Mouse (Mus musculus) kidney, adult 18-20 months (tissue): ENCODE measurements around the gene Akap1.

ENCODE experiments used
- DNase-seq: peaks from one replicate; pipeline ENCODE4 v3.0.0; 2021

Akap1 gene

GRCm38 (mm10) chr11:88873667-88874030, 9.3 kb upstream of the Akap1 start:
- no peak for DNase-seq

DNA sequence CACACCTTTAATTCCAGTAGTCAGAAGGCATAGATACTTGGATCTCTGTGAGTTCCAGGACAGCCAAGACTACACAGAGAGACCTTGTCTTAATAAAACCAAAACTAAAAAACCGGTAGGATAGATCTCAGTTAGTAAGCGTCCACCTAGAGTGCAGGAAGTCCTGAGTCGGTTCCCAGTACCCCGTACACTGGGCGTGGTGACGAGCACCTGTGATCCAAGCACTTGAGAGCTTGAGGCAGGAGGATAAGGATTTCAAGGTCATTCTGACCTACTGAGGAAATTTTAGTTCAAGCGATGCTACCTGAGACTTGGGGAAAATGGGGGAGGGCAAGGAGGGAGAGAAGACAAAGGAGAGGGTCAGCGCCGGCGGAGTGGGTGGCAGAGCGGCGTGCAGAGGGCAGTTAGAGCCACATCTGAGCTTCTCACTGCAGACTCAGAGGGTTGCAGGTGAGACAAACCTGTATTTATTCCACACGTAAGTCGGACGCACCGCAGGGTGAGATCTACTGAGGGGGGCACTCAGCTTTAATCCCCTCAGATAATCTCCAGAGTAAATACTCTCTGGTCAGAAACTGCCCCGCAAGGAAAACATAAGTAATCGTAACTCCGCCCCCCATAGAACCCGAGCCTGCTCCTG, 8.8 kb upstream of the Akap1 start:
- no peak for DNase-seq

DNA sequence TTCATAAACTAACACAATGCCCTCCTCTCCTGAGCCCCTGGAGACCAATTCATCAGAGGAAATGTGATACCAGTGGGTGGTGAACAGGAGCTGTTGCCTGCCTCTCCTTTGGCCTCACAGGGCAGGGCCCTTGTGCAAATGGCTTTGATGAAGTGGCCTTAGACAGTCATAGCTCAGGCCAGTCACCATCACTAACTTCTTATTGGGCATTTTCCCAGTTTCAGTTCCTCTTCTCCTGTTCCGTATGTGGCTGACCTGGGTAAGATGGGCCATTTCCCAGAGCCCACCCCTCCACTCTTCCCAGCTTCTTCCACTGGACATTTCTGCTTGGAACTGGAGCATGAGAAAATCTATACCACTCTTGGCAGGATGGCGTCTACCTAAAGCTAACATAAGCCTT, 5.1 kb upstream of the Akap1 start:
- DNase-seq: no peak

GRCm38 (mm10) chr11:88863904-88864457, 405 bp downstream of the Akap1 start:
- DNase-seq: peak; percentile 72

GRCm38 (mm10) chr11:88863071-88863903, 1.1 kb downstream of the Akap1 start:
- DNase-seq: peak; percentile 65

- no peak for DNase-seq
Observed at GRCm38 (mm10) chr11:88862355-88862754, 2.0 kb downstream of the Akap1 start.

DNA sequence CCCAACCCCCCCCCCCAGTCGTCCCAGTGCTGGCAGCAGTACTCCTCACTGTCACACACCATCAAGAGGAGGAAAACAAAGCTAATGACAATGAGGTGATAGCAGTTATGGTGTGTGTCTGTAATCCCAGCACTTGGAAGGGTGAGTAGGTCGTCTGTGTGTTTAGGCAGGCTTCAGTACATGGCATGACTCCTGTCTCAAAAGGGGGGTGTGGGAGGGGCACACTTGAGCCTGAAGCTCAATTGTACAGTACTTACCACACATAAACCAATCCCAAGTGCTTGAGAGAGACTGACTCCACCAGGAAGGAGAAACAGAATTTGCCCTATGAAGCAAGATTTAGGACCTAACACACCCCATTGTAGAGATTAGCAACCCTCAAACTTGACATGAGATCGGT, 3.3 kb downstream of the Akap1 start:
- no peak for DNase-seq

DNA sequence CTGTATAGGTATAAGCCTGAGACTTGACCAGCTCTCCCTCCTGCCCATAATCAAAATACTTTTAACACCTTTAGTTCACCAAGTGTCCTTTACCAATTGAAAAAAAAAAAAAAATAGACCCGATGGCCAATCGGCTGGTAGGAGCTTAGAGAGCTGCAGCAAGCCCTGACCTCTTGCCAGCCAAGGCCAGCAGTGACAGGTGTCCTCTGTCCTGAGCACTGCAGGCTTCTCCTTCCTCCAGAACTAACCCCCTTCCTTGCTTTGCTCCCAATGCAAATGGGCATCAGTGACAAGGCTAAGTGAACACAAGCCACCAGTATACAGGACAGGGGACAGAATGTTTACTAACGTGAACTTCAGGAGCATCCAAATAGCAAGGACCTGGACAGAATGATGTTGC, 3.7 kb downstream of the Akap1 start:
- DNase-seq: no peak

DNA sequence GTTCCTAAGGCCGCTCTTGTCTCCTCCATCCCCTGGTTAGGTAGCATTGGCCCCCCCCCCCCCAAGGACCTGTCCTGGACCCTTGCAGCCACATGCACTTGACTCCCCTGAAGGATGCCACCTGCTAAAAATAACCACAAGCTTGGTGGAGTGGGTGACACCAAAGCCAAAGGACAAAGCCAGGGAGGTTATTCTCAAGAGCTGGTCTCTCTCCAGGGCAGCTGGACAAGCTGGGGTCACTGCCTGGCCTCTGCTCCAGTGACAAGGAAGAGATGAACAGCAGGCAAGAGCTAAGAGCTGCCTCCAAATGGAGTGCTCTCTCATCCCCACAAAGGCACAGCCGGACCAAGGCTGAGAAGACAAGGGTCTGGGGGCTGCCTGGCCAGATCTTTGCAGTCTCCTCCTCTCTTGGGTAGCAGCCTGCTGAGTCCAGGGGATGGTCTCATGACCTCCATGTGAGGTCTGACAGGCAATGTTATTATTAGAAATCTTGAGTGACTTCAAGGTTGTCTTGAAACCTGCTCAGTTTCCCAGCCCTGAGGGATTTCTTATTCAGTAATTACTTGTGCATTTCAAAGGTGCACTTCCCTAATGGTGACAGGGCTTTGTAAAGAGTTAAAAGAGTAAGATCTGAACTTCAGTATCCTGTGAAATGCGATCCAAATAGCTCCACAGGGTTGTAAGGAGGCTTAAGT, 6.9 kb downstream of the Akap1 start:
- no peak for DNase-seq

GRCm38 (mm10) chr11:88856383-88856782, 8.0 kb downstream of the Akap1 start:
- DNase-seq: no peak

DNA sequence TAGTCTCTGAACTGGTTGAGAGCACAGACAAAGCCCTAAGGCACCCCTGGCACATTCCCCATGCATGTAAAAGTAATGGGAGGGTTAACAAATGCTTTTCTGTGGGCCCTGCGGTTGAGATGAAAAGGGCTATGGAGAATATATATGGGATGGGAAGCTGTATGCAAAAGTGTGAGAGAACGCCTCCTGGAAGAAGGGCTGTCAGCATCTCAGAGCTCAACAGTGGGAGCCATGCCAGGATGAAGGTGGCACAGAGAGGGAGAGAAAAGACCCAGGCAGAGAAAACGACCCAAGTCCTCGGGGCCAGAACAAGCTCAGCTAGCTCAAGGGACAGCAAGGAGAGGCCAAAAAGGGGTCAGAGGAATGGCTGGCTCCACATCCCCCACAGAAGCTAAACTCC, 8.6 kb downstream of the Akap1 start:
- DNase-seq: no peak

DNA sequence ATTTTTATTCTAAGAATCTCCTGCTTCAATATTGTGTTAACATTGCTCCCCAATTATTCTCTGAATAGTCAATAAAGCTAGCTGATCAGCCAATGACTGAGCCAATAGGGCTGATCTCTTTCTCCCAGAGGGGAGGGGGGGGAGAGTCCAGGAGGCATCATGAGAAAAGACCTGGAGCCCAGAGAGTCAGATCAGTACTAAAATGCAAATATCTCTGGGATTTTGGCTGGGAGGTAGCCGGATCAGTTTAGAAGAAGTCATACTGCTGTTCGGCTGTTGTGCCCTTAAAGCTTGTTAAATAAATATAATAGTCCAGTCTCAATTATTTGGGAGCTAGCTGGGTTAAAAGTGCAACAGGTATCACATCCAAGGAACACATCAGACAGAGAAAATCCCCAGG, 10.8 kb downstream of the Akap1 start:
- DNase-seq: no peak

DNA sequence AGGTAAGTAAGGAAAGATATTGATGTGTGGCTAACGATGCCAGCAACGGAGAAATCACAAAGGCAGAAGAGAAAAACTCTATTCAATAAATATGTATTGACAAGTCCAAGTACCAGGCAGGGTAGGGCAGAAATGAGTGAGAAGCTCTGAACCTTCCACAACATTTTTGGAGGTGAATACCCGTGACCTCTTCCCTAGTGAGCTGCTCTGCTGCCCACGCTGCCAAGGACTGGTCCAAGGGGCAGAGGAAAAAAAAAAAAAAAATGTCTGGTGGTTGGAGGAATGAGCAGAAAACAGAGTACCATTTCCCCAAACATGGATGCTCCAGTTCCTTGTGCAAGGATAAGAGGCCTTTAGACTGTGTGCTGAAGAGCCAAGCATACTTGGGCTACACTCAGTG, 11.6 kb downstream of the Akap1 start:
- DNase-seq: no peak

- peak; percentile 73 for DNase-seq
Observed at GRCm38 (mm10) chr11:88851049-88851825, 13.1 kb downstream of the Akap1 start.

GRCm38 (mm10) chr11:88849732-88850131, 14.7 kb downstream of the Akap1 start:
- DNase-seq: no peak

GRCm38 (mm10) chr11:88849284-88849683, 15.1 kb downstream of the Akap1 start:
- DNase-seq: peak; percentile 85

GRCm38 (mm10) chr11:88848590-88848989, 15.8 kb downstream of the Akap1 start:
- DNase-seq: peak; percentile 73

DNA sequence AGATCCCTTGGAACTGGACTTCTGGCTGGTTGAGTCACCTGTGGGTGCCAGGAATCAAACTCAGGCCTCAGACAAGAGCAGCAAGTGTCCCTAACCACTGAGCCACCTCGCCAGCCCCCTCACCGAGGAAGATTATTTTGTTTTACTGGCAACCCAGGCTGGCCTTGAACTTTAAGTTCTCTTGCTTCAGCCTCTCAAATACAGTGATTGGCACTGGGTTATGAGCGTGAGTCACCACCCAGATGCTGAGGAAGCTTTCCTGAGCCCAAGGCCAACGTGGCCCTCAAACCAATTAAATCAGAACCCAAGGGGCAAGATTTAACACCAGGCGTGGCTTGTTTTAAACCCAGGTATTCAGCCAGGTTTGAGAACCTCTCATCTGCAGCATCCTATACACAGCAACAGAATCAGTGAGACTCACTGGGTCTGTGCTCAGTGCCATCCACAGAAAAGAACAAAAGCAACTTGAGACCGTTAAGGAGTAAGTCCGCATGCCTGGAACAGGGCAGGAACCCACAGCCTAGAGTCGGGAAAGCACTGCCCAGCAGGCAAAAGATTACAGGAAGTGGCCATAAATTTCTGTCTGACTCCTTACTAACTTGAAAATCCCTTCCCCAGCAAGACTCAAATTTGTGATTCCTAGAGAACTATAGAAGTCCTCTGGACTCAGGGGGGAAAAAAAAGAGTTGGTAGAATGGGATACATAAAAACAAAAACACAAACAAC, 16.9 kb downstream of the Akap1 start:
- DNase-seq: no peak

DNA sequence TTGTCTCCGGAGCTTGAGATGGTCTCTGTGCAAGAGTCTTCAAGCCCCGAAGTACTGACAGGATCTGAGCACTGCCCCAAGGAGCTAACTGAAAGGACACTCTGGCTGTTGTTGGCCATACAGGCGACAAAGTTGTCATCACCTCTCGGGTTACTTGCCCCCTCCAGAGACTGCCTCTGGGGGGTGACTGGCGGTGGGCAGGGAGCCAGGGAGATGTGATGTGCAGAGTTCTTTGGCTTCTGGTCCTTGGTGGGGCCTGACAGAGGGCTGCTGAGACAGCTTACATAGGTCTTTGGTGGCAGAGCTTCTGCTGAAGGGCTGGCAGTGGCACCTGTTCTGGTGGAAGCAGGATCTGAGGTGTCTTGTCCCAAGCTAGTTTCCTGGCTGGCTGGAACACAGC, 20.0 kb downstream of the Akap1 start:
- DNase-seq: no peak

GRCm38 (mm10) chr11:88843305-88843704, 21.1 kb downstream of the Akap1 start:
- no peak for DNase-seq

DNA sequence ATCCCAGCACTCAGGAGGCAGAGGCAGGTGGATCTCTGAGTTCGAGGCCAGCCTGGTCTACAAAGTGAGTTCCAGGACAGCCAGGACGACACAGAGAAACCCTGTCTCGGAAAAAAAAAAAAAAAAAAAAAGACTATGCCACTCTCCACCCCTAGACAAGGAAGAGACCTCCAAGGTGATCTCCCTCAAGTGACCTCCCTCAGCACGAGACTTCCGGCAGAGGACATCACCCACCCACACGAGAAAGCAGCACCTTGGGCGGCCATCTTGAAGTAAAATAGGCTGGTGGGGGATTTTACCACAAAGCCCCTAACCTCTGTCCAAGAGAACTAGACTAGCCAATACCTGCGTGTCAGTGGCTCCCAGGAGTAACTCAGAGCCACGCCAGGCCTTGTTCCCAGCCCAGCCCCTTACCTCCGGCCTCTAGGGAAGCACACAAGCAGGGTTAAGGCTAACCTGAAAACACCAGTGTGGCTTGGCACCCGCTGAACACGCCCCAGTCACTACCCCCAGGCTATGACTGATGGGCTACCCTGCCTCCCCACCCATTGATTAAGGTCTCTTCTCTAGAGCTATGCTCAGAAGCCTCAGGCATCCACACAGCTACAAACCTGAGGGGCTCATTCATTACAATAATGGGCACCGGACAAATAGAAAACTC, 21.9 kb downstream of the Akap1 start:
- DNase-seq: no peak

DNA sequence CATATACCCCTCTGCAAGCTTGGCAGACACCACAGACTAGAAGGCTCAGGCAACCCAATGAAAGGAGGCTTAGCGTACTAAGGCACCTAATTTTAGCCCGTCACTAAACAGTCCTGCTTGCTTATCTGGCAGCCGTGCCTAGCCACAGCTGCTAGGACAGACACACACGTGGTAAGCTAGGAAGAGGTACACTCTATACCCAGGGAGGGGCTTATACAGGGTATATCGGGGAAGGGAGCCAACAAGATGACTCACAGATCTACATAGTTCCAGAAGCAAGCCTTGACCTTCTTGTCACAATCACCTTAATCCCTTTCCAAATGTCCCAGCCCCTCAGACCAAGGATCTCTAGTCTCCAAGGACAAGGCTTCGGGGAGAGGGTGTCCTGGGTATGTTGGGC, 23.0 kb downstream of the Akap1 start:
- DNase-seq: no peak
